Mouse (Mus musculus) granulocyte monocyte progenitor cell, adult 5-6 weeks (primary cell): ENCODE measurements around the gene Ramp2. TPM values are rescaled to one million over a fixed set of nuclear protein-coding genes. Genes with fewer than 3 reads are reported as not detected.

Experiments
- ATAC-seq: replicated peaks from 2 replicates; pipeline ENCODE4 v1.8.0; 2016; ENCODE audit warnings: mild to moderate bottlenecking, moderate TSS enrichment, inconsistent platforms; ENCODE audit not compliant: poor library complexity, severe bottlenecking
- total RNA-seq, 2 experiments: library from RNA; stranded (forward) in 1 of 2; stranded (reverse) in 1 of 2; fragments of 200-712, 200-1000 nt in 1 of 2; fragments of >200 nt in 1 of 2; fragmentation: Nextera tagmentation in 1 of 2; gene quantifications; 2 replicates each; pipeline ENCODE4 v1.2.3; 2014 to 2017

Ramp2 gene
- total RNA-seq, 2 experiments from 2014 or later: 0.98 TPM; not detected in 1

GRCm38 (mm10) chr11:101233240-101233639 is 12.6 kb upstream of the Ramp2 start:
- no peak for ATAC-seq

- no peak for ATAC-seq
Observed at GRCm38 (mm10) chr11:101234124-101234523, 11.7 kb upstream of the Ramp2 start.

GRCm38 (mm10) chr11:101235429-101235828 is 10.4 kb upstream of the Ramp2 start:
- ATAC-seq: no peak

GRCm38 (mm10) chr11:101236782-101237181 is 9.0 kb upstream of the Ramp2 start:
- no peak for ATAC-seq

- ATAC-seq: no peak
Observed at GRCm38 (mm10) chr11:101238071-101238647, 7.7 kb upstream of the Ramp2 start.

- ATAC-seq: no peak
Observed at GRCm38 (mm10) chr11:101245071-101245470, 757 bp upstream of the Ramp2 start.

GRCm38 (mm10) chr11:101246702-101247012 is 829 bp downstream of the Ramp2 start:
- peak; percentile 46 for ATAC-seq

GRCm38 (mm10) chr11:101247521-101248030 is 1.7 kb downstream of the Ramp2 start:
- no peak for ATAC-seq

- ATAC-seq: 0 out of 2 replicates have a peak, but pooled peaks have one; percentile 33
Observed at GRCm38 (mm10) chr11:101248258-101248994, 2.6 kb downstream of the Ramp2 start.

- no peak for ATAC-seq
Observed at GRCm38 (mm10) chr11:101251031-101251430, 5.2 kb downstream of the Ramp2 start.

- no peak for ATAC-seq
Observed at GRCm38 (mm10) chr11:101252941-101253340, 7.1 kb downstream of the Ramp2 start.

GRCm38 (mm10) chr11:101253613-101254389 is 8.0 kb downstream of the Ramp2 start, which contains the start of gene Vps25:
Gene Vps25 (plus strand): TSS chr11:101253707.
- peak; percentile 96 for ATAC-seq

GRCm38 (mm10) chr11:101255826-101256775 is 10.3 kb downstream of the Ramp2 start:
- ATAC-seq: no peak

- no peak for ATAC-seq
Observed at GRCm38 (mm10) chr11:101259261-101259712, 13.5 kb downstream of the Ramp2 start.

- peak; percentile 42 for ATAC-seq
Observed at GRCm38 (mm10) chr11:101259948-101260825, 14.4 kb downstream of the Ramp2 start, which contains the start of gene Wnk4. Gene Wnk4 (plus strand): TSS chr11:101260567.

GRCm38 (mm10) chr11:101260826-101261380 is 15.1 kb downstream of the Ramp2 start:
- ATAC-seq: 0 out of 2 replicates have a peak, but pooled peaks have one; percentile 18

- no peak for ATAC-seq
Observed at GRCm38 (mm10) chr11:101262272-101262967, 16.6 kb downstream of the Ramp2 start.
